In the genomic region with DNA sequence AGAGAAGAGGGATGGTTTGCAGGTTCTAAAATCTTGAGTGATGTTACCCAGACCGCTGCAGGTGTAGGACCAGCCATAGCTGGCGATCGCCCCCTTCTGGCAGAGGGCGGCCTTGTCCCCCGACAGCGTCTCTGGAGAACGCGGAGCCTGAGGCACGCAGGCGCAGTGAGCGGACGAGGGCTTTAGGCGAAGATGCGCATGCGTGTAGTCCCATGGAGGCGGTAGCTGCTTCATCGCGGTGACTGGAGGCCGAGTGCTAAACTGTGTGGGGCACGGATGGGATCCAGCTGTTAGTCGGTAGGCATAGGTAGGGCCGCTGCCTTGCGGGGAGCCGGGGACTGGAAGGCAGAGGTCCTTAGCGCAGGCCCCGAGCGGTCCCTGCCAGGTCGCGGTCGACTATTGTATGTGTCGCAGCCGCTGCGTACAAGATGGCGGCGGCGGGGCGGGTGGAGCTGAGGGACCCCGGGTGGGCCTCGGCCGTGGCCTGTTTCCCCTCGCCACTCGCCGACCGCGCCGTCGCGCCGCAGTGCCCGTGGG, we compare ENCODE assay signal across 8 mouse cellular contexts. TPM values are rescaled to one million over a fixed set of nuclear protein-coding genes. Genes with fewer than 3 reads are reported as not detected.
DNase-seq lines count a peak whose midpoint lies in the region; ATAC-seq and TF ChIP-seq lines count a peak whose summit lies in the region.

No protein-coding gene starts in this region.

- H3K4me3 ChIP-seq in G1E (ENCODE audit: low read depth, low read length) = peak overlapping the region; percentile 96
- peak overlapping the region; percentile 99 for H3K4me3 ChIP-seq in forebrain, embryonic 16.5 days (replicated peaks; ENCODE audit: low read length)
- H3K4me3 ChIP-seq in layer of hippocampus, adult 2 months = peak overlapping the region; percentile 91
- H3K4me3 ChIP-seq in lung, embryonic 14.5 days (ENCODE audit: low read depth, low read length) = peak overlapping the region; percentile 100
- peak overlapping the region; percentile 64 for H3K4me3 ChIP-seq in olfactory bulb, adult 2 months (ENCODE audit: insufficient read depth, low read depth, low read length)
- peak overlapping the region; percentile 85 for H3K4me3 ChIP-seq in thymus, adult 2 months (ENCODE audit: control insufficient read depth, insufficient read depth, low read length)

- peak; percentile 98 for TF ChIP-seq CTCF in G1E (IDR thresholded peaks at IDR 0.05; ENCODE audit: low read depth, low read length)
- TF ChIP-seq CTCF in layer of hippocampus, adult 2 months (conservative IDR thresholded peaks at IDR 0.05) = peak; percentile 98
- peak; percentile 98 for TF ChIP-seq CTCF in lung, embryonic 14.5 days (IDR thresholded peaks at IDR 0.05; ENCODE audit: low read depth)
- TF ChIP-seq CTCF in olfactory bulb, adult 2 months (IDR thresholded peaks at IDR 0.05; ENCODE audit: insufficient read depth, low read depth, low read length) = peak; percentile 78; the same call in 1 of the 2 replicates
- peak; percentile 98 for TF ChIP-seq CTCF in thymus, adult 2 months (IDR thresholded peaks at IDR 0.05; ENCODE audit: borderline replicate concordance, control insufficient read depth, extremely low read depth, insufficient read depth, low read length, poor library complexity)

- peak; percentile 85 for DNase-seq in G1E (ENCODE audit: low spot score)
- DNase-seq in cerebellum, adult 18-20 months = peak; percentile 99 to 100
- peak; percentile 99 to 100 for DNase-seq in heart, postnatal 36 days
- peak; percentile 96 to 100 for DNase-seq in layer of hippocampus, adult 2 months (ENCODE audit: low spot score in 2 of 2)
- DNase-seq in lung, embryonic 14.5 days = peak; percentile 100
- peak; percentile 100 for DNase-seq in thymus, adult 2 months

- H3K4me1 ChIP-seq in G1E (ENCODE audit: insufficient read depth, low read depth, low read length) = peaks cover 5% of the 10 kb centered on the region
- peaks cover 2% of the 10 kb centered on the region; the same call in 1 of the 2 replicates for H3K4me1 ChIP-seq in forebrain, embryonic 16.5 days (replicated peaks; ENCODE audit: control insufficient read depth, insufficient read depth, low read length)
- H3K4me1 ChIP-seq in lung, embryonic 14.5 days (ENCODE audit: insufficient read depth) = no peaks in the 10 kb centered on the region
- H3K4me1 ChIP-seq in olfactory bulb, adult 2 months (ENCODE audit: control insufficient read depth, insufficient read depth, low read length) = no peaks in the 10 kb centered on the region
- no peaks in the 10 kb centered on the region for H3K4me1 ChIP-seq in thymus, adult 2 months (replicated peaks; ENCODE audit: control insufficient read depth, insufficient read depth, low read length)

- intact Hi-C loops in heart, postnatal 36 days (cut with DNase I) = no loop called here

- H3K4me2 ChIP-seq in forebrain, embryonic 16.5 days (ENCODE audit: low read length) = peak overlapping the region; percentile 60
- peak overlapping the region; percentile 77 for H3K4me2 ChIP-seq in lung, embryonic 14.5 days

- peak overlapping the region; percentile 97 for H3K27ac ChIP-seq in forebrain, embryonic 16.5 days (ENCODE audit: low read length)
- peak overlapping the region; percentile 100 for H3K27ac ChIP-seq in layer of hippocampus, adult 2 months
- peak overlapping the region; percentile 93 for H3K27ac ChIP-seq in lung, embryonic 14.5 days (ENCODE audit: low read depth)
- peak overlapping the region; percentile 95 for H3K27ac ChIP-seq in olfactory bulb, adult 2 months (ENCODE audit: insufficient read depth, low read depth, low read length)
- peak overlapping the region; percentile 77 for H3K27ac ChIP-seq in thymus, adult 2 months (ENCODE audit: control insufficient read depth, insufficient read depth, low read length)

- peak; percentile 76; the same call in 1 of the 2 replicates for TF ChIP-seq POLR2A in olfactory bulb, adult 2 months (IDR thresholded peaks at IDR 0.05; ENCODE audit: insufficient read depth, low read depth, low read length)
- TF ChIP-seq POLR2A in thymus, adult 2 months (IDR thresholded peaks at IDR 0.05; ENCODE audit: control insufficient read depth, extremely low read depth, insufficient read depth, low read length, poor library complexity) = no peak

- no peaks in the 10 kb centered on the region for H3K9me3 ChIP-seq in G1E (replicated peaks)
- no peaks in the 10 kb centered on the region for H3K9me3 ChIP-seq in forebrain, embryonic 16.5 days (ENCODE audit: control insufficient read depth, low read length)
- H3K9me3 ChIP-seq in lung, embryonic 14.5 days (ENCODE audit: low read depth, low read length) = no peaks in the 10 kb centered on the region

- peak overlapping the region; percentile 99 for H3K9ac ChIP-seq in forebrain, embryonic 16.5 days (replicated peaks; ENCODE audit: low read depth, low read length)
- peak overlapping the region; percentile 99 for H3K9ac ChIP-seq in lung, embryonic 14.5 days

- H3K36me3 ChIP-seq in G1E (replicated peaks) = no peaks in the 10 kb centered on the region
- no peaks in the 10 kb centered on the region for H3K36me3 ChIP-seq in forebrain, embryonic 16.5 days (ENCODE audit: control insufficient read depth, insufficient read depth)
- no peaks in the 10 kb centered on the region for H3K36me3 ChIP-seq in lung, embryonic 14.5 days (ENCODE audit: insufficient read depth)
- H3K36me3 ChIP-seq in thymus, adult 2 months (ENCODE audit: control insufficient read depth, insufficient read depth, low read length) = no peaks in the 10 kb centered on the region

- WGBS in forebrain, embryonic 16.5 days = under 1% methylated on average over 49 of the region's 50 CpGs
- WGBS in lung, embryonic 14.5 days = under 1% methylated on average over 45 of the region's 50 CpGs
- WGBS in olfactory bulb, adult 2 months = under 1% methylated on average over 49 of the region's 50 CpGs
- under 1% methylated on average over 50 of the region's 50 CpGs for WGBS in thymus, adult 2 months

- H3K27me3 ChIP-seq in G1E (ENCODE audit: insufficient read depth, low read length) = peaks cover 7% of the 10 kb centered on the region; the same call in 1 of the 2 replicates
- H3K27me3 ChIP-seq in forebrain, embryonic 16.5 days (replicated peaks; ENCODE audit: control insufficient read depth, insufficient read depth, low read length) = no peaks in the 10 kb centered on the region
- H3K27me3 ChIP-seq in lung, embryonic 14.5 days (ENCODE audit: insufficient read depth, low read length) = no peaks in the 10 kb centered on the region
- no peaks in the 10 kb centered on the region for H3K27me3 ChIP-seq in thymus, adult 2 months (ENCODE audit: control insufficient read depth, insufficient read depth, low read length)

- ATAC-seq in G1E (ENCODE audit: extremely low read depth, insufficient number of reproducible peaks, low FRiP score, poor library complexity, severe bottlenecking) = peak; percentile 91
- ATAC-seq in forebrain, embryonic 16.5 days = peak; percentile 97
- peak; percentile 98 for ATAC-seq in lung, embryonic 14.5 days (ENCODE audit: insufficient read depth)

RNA-seq across cellular contexts. Expression of gene Zfp638, which starts 47.3 kb away (rescaled TPM):
- total RNA-seq in G1E (2014; fragmentation: Nextera tagmentation) (181 and 199 TPM in 2 replicates), G1E (2017) (130 and 152 TPM in 2 replicates)
- 4.3 and 5.3 TPM in 2 replicates for polyA plus RNA-seq in G1E (2012)
- 90.8 and 99.0 TPM in 2 replicates for polyA plus RNA-seq in forebrain, embryonic 16.5 days (2015; fragmentation: Nextera tagmentation; extraction: Ambion mirVana)
- 10 to 100 TPM; 52.0 to 54.9 TPM for total RNA-seq in heart, postnatal 36 days (2021)
- 100 to 1,000 TPM; 127 to 136 TPM for total RNA-seq in layer of hippocampus, adult 2 months (2021)
- polyA plus RNA-seq in lung, embryonic 14.5 days (2014; fragmentation: Nextera tagmentation; extraction: Ambion mirVana) = 71.6 and 77.8 TPM in 2 replicates
- 241 TPM in 1 of 2 replicates, not detected in the other for polyA plus RNA-seq in olfactory bulb, adult 2 months (2012; ENCODE audit: insufficient read depth, insufficient read length, low replicate concordance, missing spikeins)
- polyA plus RNA-seq in thymus, adult 2 months (2012; rRNA removed) = 21.3 and 24.2 TPM in 2 replicates

Comparison
In these comparisons a context has a peak if more than half of its experiments do, and no peak if none do; other contexts are left out.
1. Peak in every context shown above with its lines: DNase-seq, ATAC-seq, H3K4me3 ChIP-seq and H3K27ac ChIP-seq.